Mouse (Mus musculus) bone marrow, adult 2 months (tissue): ENCODE results near the gene Cdc42bpa.

ENCODE experiments used
- CTCF ChIP-seq: fragments of 200-500 bp; IDR thresholded peaks from 2 replicates; pipeline ENCODE4 v1.5.1; 2011; ENCODE audit warnings: low read length, control low read depth; ENCODE audit not compliant: control insufficient read depth, insufficient read depth
- POLR2A ChIP-seq: fragments of 200-500 bp; IDR thresholded peaks from 2 replicates; pipeline ENCODE4 v1.6.1; 2011; ENCODE audit warnings: low read depth, mild to moderate bottlenecking, control low read depth, low read length, borderline replicate concordance; ENCODE audit not compliant: control insufficient read depth

DNA sequence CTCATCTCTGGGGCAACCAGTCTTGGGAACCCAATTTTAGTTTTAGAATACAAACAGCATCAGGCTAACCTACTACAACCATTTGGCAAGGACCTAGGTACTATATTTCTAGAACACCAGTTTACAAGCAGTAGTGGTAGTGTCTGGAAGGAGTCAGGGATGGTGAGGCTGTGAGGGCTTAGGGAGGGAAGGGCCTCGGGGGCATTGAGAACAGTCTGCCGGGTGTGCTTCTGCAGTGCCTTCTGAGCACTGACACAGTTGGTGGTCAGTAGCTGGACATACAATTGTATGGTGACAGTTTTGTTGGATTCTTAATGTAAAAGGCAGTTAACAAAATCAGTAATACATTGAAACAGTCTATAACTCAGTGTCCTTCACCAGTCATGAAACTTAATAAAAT is 200.3 kb downstream of the Cdc42bpa start:
- no peak for TF ChIP-seq POLR2A
- TF ChIP-seq CTCF, result no peak
